Mouse (Mus musculus) megakaryocyte-erythroid progenitor cell, adult 5-6 weeks (primary cell): Measurements from ENCODE around the gene Ptx3. TPM values are rescaled to one million over a fixed set of nuclear protein-coding genes. Genes with fewer than 3 reads are reported as not detected.

Experiments
- total RNA-seq, 2 experiments: library from RNA; stranded (forward) in 1 of 2; stranded (reverse) in 1 of 2; fragments of 200-1000, 215-1000 nt in 1 of 2; fragments of >200 nt in 1 of 2; fragmentation: Nextera tagmentation in 1 of 2; gene quantifications; 2 replicates each; pipeline ENCODE4 v1.2.3; 2014 to 2017

Gene Ptx3
- total RNA-seq, 2 experiments from 2014 or later = not detected

Other genes with a start within 250 kb of the Ptx3 start
- gene Veph1, start 76.9 kb downstream of the Ptx3 start, total RNA-seq (2014; fragmentation: Nextera tagmentation) = not detected in 2 replicates
- not detected in 2 replicates for gene Veph1, start 76.9 kb downstream of the Ptx3 start, total RNA-seq (2017)